Mouse (Mus musculus) layer of hippocampus, adult 11-12 months (tissue): Measurements from ENCODE around the gene Exoc3l.
"Not testable (repeated sequence)": the region's sequence is repeated elsewhere in the genome, so short reads cannot be mapped to it uniquely, and the experiment has no call there.

Experiments used
- DNase-seq: peaks from one replicate; pipeline ENCODE4 v3.0.0; 2022; ENCODE audit warnings: low spot score

Exoc3l gene

GRCm38 (mm10) chr8:105291802-105292201 lies 4.1 kb downstream of the Exoc3l start:
- not testable (repeated sequence) for DNase-seq

GRCm38 (mm10) chr8:105291364-105291763 lies 4.5 kb downstream of the Exoc3l start:
- not testable (repeated sequence) for DNase-seq

- DNase-seq: peak; percentile 86
These were observed 5.2 kb downstream of the Exoc3l start for GRCm38 (mm10) chr8:105290554-105291314.

GRCm38 (mm10) chr8:105289805-105290460 lies 6.0 kb downstream of the Exoc3l start, which contains the start of gene 4931428F04Rik:
Gene 4931428F04Rik, minus strand, starts transcription at chr8:105289864.
- peak; percentile 45 for DNase-seq

- peak; percentile 96 for DNase-seq
These were observed 6.8 kb downstream of the Exoc3l start for GRCm38 (mm10) chr8:105288958-105289732.

- DNase-seq: no peak
These were observed 7.7 kb downstream of the Exoc3l start for GRCm38 (mm10) chr8:105288231-105288630.

GRCm38 (mm10) chr8:105286907-105287306 lies 9.0 kb downstream of the Exoc3l start:
- no peak for DNase-seq

- no peak for DNase-seq
These were observed 10.4 kb downstream of the Exoc3l start for GRCm38 (mm10) chr8:105285514-105285913.

- peak; percentile 50 for DNase-seq
These were observed 12.8 kb downstream of the Exoc3l start for GRCm38 (mm10) chr8:105283074-105283473.

GRCm38 (mm10) chr8:105282239-105282638 lies 13.7 kb downstream of the Exoc3l start:
- DNase-seq: no peak

GRCm38 (mm10) chr8:105281821-105282220 lies 14.1 kb downstream of the Exoc3l start:
- no peak for DNase-seq

GRCm38 (mm10) chr8:105280567-105280966 lies 15.3 kb downstream of the Exoc3l start:
- no peak for DNase-seq

- peak; percentile 89 for DNase-seq
These were observed 17.0 kb downstream of the Exoc3l start for GRCm38 (mm10) chr8:105278911-105279334.

GRCm38 (mm10) chr8:105276292-105277120 lies 19.4 kb downstream of the Exoc3l start:
- no peak for DNase-seq

GRCm38 (mm10) chr8:105275840-105276239 lies 20.1 kb downstream of the Exoc3l start, which contains the start of gene Nol3:
Gene Nol3, plus strand, starts transcription at chr8:105276140.
- no peak for DNase-seq

GRCm38 (mm10) chr8:105275387-105275786 lies 20.5 kb downstream of the Exoc3l start:
- no peak for DNase-seq

GRCm38 (mm10) chr8:105270916-105271186 lies 25.1 kb downstream of the Exoc3l start:
- DNase-seq: no peak

- DNase-seq: no peak
These were observed 25.6 kb downstream of the Exoc3l start for GRCm38 (mm10) chr8:105270101-105270915.

GRCm38 (mm10) chr8:105269461-105269947 lies 26.4 kb downstream of the Exoc3l start, which contains the start of gene Hsf4:
Gene Hsf4, plus strand, starts transcription at chr8:105269801.
- peak; percentile 48 for DNase-seq

GRCm38 (mm10) chr8:105269075-105269458 lies 26.8 kb downstream of the Exoc3l start:
- DNase-seq: no peak
